Mouse (Mus musculus) mouse embryonic stem cell (cell line): ENCODE data around the gene Abcc6.
"Not testable (repeated sequence)": the region's sequence is repeated elsewhere in the genome, so short reads cannot be mapped to it uniquely, and the experiment has no call there.

Experiments
- in situ Hi-C, 2 experiments: fragments of 300-500 bp; cut with MboI; formaldehyde crosslinking; loops; 1 replicate in 1 of 2; 3 replicates in 1 of 2; pipeline ENCODE4 v1.14.3; 2019 to 2020; ENCODE audit warnings: low sequenced_read_pairs in 2 of 2, low pct_unique_long_range_greater_than_20kb in 1 of 2, mixed read lengths in 1 of 2; ENCODE audit not compliant: unreplicated experiment in 1 of 2

Gene Abcc6

DNA sequence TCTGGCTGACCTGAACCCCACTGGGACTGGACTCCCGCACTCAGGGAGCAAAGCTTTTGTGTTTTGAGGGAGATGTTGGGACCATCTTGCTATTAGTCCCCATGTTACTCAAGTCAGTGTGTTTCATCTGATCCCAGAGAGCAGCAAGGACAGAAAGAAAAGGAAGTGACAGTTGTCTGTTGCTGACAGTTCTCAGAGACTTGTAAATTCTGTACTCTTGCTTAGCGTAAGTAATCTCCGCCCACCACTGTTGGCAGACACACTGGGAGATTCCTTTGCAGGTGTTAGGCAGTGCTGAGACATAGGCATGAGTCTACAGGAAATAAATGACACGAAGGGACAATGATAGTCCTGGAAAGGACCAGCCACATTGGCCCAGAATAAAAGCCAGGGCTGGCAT is 73.5 kb downstream of the Abcc6 start:
- in situ Hi-C loops, result no loop called here

DNA sequence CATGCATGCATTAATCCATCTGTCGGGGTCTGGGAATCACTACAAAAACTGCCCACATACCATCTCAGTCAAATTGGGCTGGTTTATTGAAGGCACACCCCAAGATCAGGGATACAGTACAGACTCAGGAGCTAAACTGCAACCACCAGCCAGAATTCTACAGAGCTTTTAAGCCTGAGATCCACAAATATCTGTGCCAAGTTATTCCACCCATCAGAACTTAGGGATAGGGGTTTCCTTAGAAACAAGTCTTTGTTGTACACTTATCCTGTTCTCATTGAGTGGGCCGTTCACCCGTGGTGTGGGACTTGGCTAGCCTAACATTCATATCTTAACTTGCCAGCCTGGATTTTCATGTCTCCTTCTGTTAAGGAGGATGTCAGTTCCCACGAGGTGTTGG is 81.0 kb downstream of the Abcc6 start:
- in situ Hi-C loops, result no loop called here

DNA sequence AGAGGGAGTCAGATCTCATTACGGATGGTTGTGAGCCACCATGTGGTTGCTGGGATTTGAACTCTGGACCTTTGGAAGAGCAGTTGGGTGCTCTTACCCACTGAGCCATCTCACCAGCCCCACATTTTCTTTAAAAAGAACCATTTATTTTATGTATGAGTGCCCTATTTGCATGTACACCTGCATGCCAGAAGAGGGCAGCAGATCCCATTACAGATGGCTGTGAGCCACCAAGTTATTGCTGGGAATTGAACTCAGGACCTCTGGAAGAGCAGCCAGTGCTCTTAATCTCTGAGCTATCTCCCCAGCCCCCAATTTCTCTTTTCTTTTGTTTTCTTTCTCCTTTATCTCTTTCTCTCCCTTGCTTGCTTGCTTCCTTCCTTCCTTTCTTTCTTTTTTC is 86.8 kb downstream of the Abcc6 start:
- in situ Hi-C loops, result loop anchor here (5.0 kb wide), 2 partner anchors 54 to 69 kb away; no protein-coding TSS in a partner anchor

DNA sequence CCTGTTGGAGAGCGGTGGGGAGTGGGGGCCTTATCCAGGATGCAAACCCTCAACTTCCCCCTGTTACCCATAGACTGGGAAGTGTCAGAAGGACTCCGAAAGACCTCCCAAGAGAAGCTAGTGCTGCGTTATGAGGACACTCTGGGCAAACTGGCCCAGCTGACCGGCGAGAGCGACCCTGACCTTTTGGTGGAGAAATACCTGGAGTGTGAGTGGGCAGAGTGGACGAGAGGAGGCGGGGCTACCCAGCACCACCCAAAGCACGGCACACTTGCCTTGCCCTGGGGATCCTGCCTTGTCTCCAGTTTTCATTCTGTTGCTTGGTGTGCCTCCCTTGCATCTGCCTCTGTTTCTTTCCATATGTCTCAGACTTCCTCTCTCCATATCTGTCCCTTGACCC is 88.1 kb downstream of the Abcc6 start:
- in situ Hi-C loops, result loop anchor here (5.0 kb wide), 2 partner anchors 55 to 70 kb away; no protein-coding TSS in a partner anchor

DNA sequence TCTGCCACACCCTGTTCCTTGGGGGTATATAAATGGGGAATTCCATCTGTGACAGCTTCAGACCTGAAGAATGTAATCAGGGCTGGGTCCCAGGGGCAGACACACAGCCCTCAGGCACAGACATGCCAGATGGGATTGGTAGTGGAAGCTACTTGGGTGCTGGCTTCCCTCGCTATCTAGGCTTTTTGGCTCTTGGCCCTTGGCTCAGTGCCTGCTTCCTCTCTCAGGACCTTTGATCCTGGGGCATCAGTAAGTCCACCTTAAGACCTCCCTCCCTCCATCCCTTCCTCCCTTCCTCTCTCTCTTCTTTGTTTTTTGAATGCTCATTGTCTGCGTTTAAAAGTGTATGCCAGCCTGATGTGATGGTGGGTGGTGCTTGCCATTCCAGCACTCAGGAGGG is 90.3 kb downstream of the Abcc6 start:
- in situ Hi-C loops, result loop anchor here (5.0 kb wide), 2 partner anchors 57 to 72 kb away; no protein-coding TSS in a partner anchor

DNA sequence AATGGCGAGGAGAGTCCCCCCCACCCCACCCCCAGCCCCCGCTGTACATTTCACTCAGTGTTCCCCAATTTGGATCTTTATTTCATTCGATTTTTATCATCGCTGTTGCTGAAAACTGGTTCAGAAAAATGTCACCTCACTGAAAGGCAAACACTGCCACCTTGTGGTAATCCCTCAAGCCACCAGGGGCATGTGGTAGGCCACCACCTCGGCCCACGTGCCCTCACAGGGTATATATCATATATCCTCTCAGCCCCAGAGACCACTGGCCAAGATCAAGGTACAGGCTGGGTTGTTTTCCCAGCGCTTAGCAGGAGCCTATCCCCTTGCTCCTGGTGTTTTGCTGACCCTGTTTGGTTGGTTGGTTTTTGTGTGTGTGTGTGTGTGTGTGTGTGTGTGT is 95.0 kb downstream of the Abcc6 start:
- in situ Hi-C loops, result no loop called here

DNA sequence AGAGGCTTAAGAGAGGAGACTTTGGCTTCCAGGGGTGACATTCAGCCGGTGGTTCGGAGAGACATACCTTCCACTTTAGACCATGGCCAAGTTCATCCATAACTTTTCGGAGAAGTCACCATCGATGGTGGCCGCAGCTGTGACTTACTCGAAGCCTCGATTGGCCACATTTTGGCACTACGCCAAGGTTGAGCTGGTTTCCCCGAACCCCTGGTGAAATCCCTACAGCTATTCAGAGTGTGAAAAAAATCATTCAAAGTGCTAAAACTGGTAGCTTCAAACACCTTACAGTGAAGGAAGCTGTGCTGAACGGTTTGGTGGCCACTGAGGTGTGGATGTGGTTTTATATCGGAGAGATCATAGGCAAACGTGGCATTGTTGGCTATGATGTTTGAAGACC is 96.3 kb downstream of the Abcc6 start:
- in situ Hi-C loops, result not testable (repeated sequence)

DNA sequence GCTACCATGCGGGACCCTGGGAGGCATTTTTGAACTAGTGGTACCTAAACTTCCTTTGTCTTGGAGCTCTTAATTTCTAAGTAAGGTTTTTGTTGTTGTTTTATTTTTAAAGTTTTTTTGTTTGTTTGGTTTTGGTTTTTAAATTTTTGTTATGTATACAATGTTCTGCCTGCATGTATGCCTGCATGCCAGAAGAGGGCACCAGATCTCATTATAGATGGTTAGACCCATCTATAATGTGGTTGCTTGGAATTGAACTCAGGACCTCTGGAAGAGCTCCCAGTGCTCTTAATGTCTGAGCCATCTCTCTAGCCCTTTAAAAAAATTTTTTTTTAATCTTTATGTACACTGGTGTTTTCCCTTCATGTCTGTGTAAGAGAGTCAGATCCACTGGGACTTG is 100.4 kb downstream of the Abcc6 start:
- in situ Hi-C loops, result loop anchor here in 1 of 2 experiments (10.0 kb wide), 1 partner anchor 195 kb away; no protein-coding TSS in a partner anchor

DNA sequence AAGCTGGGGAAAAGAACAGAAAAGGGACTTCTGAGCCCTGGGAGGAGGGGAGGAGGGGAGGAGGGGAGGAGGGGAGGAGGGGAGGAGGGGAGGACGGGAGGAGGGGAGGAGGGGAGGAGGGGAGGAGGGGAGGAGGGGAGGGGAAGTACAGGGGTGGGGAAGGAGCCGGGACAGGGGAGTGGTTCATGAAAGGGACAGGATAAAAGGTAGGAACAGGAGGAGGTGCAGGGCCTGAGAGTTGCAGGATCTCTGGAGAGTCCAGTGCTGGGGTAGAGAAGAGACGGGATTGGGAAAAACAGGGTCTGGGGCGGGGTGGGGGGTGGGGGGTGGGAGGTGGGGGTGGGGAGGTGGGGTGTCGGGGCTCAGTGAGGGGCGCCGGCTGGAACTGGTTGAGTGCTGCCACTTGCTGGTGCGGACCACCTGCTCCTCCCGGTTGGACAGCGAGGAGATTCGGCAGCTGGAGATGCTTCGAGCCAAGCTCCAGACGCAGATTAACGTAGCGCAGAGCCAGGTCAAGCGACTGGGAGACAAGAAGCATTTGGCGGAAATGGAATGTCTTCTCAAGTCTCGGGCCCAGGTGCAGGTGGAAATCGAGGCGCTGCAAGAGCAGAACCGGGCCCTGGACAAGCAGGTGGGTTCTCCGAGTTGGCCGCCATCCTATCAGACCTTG is 101.3 kb downstream of the Abcc6 start:
- in situ Hi-C loops, result loop anchor here in 1 of 2 experiments (10.0 kb wide), 1 partner anchor 194 kb away; no protein-coding TSS in a partner anchor

DNA sequence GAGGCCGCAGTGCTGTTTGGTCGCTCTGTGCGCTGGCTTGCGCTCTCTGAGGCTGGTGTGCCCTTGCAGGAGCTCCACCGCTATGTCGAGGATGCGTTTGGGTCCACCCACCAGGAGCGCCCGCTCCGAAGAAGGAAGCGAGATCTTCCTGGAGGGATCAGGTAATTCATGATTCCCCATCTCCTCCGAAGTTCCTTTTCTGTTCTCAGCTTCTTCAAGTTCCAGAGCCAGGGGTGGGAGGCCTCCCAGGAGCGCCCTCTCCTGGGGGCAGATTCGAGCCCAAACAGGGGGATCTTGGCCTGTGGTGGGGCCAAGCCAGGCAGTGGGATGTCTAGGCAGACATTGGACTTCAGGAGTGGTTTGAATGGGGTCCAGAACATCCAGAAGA is 105.7 kb downstream of the Abcc6 start:
- in situ Hi-C loops, result loop anchor here in 1 of 2 experiments (10.0 kb wide), 1 partner anchor 190 kb away; no protein-coding TSS in a partner anchor

DNA sequence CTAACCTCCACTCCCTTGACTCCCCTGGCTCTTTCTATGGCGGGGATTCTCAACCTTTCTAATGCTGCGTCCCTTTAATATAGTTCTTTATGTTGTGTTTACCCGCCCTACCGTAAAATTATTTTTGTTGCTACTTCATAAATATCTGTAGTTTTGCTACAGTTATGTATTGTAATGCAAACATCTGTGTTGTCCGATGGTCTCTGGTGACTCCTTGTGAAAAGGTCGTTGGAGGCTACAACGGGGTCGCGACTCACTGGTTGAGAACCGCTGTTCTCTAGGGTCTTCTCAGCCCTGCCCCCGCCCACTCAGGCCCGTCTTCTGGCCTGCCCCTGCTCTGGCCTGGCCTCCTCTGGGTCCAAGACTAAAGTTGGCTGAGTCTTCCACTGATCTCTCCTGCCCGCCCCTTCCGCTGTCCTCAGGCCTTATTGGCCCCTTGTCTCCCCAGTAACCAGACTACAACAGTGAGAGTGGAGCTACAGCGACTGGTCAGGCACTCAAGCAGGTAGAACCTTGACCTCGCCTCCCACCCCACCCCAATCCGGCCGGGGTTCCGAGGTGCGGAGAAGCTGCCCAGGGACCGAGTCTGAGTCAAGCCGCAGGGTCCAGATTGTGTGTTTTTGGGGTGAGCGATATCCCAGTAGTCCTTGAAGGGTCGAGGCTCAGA is 106.2 kb downstream of the Abcc6 start, which contains the start of gene Ccdc114:
Gene Ccdc114, plus strand, starts transcription at position 311 of the 667 bp plus-strand sequence.
- in situ Hi-C loops, result loop anchor here in 1 of 2 experiments (10.0 kb wide), 1 partner anchor 189 kb away; no protein-coding TSS in a partner anchor

DNA sequence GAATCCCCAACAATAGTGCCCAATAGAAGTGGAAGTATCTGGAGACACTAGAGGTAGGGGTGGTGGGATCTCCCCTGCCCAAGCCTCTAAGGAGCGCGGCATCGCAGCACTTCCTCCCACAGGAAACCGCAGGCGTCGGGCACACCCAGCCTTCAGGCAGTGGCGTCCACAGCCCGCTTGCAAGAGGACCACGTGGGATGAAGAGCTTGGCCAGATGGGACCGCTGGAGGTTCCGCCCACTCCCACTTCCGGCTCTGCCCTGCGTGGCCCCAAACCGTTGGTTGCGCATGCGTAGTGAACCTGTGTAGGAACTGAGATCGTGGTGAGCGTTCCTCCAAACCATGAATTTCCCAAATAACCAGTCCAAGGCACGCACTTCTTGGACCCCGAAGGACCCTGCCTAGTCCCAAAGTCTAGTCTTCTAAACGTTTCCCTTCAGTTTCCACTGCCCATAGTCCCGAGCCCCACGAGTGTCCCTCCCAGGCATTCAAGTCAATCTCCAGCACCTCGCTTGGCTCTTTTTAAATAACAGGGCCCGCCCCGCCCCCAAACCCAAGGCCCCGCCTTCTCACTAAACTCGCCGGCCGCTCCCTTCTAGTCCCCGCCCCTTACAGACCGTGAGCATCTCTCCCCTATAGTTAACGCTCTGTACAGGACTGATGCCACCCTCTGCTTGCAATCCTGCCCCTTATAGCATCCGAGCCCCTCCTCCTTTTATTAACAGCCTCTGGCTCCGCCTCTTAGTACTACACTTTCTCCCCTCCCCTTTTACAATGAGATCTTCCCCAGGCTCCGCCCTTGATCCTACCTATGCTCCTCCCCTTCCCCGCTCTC is 107.0 kb downstream of the Abcc6 start:
- in situ Hi-C loops, result loop anchor here in 1 of 2 experiments (10.0 kb wide), 1 partner anchor 188 kb away; no protein-coding TSS in a partner anchor

DNA sequence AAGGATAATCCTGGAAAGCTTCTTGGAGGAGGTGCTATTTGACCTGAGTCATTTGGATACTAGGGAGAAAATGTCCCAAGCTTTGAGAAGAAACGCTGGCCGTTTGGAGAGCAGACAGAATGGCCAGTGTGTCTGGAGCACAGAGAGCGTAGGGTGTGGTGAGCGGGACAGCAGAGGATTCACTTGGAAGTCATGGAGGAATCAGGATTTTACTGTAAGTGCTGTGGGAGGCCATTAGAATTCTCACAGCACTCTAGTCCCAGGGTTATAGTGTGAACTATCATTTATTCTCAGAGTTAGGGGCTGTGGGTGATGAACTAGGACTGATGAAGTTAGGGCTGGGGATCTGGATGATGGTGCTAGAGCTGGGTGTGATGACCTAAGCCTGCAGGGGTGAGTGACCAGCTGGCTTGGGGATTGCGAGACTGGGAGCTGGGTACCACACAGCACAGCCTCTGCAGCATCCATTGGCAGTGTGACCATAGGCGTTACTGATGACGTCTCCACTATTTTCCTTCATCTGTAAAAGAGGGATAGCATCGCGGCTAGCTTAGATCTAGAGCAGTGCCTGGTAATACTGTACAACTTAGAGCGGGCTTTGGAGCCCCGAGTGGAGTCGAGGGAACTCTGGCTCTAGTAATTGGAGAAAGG is 108.0 kb downstream of the Abcc6 start:
- in situ Hi-C loops, result loop anchor here in 1 of 2 experiments (10.0 kb wide), 1 partner anchor 187 kb away; no protein-coding TSS in a partner anchor

DNA sequence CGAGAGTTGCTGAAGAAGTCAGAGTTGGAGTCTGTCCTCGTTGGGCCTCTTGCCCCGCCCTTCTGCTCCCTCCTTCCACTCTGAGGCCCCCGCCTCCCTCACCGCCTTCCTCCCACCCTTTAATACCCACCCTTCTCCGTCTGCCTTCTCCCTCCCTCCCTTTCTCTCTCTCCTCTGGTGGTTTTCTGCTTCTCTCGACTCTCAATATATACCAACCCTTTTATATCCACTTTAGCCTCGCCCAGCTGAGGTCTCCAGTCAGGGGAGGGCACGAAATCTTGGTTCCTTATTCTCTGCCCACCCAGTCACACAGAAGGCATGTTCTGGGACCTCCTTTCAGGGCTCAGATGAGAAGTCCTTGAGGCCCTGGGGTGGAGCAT is 108.9 kb downstream of the Abcc6 start, which contains the start of gene Emp3:
Gene Emp3, minus strand, starts transcription at position 163 of the 380 bp plus-strand sequence.
- in situ Hi-C loops, result loop anchor here in 1 of 2 experiments (10.0 kb wide), 1 partner anchor 186 kb away; no protein-coding TSS in a partner anchor

DNA sequence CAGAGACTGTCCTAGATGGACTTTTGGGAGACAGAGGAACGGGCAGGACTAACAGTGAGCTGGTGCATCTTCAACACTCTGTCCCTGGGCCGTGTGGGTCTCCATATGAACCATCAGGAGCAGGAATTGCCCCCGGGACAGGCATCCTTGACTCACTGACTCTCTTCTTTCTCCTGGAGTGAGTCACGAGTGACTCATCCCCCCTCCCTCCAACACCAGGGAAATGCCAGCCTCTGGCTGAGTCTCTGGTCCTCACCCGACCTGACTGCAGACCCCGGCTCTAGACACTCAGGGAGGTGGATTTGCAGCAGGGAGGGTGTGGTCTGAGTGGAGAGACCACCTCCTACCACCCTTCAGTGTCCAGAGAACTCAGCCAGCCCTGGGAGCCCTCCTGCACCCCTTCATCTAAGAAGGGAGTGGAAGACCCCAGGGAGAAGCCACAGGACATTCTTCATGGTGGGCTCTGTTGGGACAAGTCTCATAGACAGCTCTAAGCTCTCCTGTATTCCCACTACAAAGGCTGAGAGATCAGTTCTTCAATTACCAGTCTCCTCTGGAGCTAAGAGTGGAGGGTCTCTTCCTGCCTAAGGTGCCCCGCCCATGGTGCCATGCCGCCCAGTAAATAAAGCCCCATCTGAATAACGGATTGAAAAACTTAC is 109.4 kb downstream of the Abcc6 start:
- in situ Hi-C loops, result loop anchor here in 1 of 2 experiments (10.0 kb wide), 1 partner anchor 186 kb away; no protein-coding TSS in a partner anchor

DNA sequence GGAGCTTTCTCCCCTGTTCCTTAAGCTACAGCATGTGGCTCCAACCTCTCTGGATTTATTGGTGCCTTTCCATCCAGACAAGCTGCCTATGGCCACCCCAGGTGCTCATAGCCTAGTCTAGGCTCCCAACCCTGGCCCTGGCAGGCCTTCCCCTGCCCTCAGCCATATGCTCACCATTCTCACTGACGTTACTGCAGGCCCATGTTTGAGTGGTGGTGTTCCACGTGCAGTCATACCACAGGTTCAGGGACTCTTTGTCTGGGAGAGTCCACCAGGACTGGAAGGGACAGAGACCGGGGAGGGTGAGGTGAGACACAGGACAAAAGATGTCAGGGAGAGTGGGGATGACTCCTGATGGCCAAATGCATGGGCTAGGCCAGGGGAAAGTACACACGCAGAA is 110.3 kb downstream of the Abcc6 start:
- in situ Hi-C loops, result loop anchor here in 1 of 2 experiments (10.0 kb wide), 1 partner anchor 185 kb away; no protein-coding TSS in a partner anchor

DNA sequence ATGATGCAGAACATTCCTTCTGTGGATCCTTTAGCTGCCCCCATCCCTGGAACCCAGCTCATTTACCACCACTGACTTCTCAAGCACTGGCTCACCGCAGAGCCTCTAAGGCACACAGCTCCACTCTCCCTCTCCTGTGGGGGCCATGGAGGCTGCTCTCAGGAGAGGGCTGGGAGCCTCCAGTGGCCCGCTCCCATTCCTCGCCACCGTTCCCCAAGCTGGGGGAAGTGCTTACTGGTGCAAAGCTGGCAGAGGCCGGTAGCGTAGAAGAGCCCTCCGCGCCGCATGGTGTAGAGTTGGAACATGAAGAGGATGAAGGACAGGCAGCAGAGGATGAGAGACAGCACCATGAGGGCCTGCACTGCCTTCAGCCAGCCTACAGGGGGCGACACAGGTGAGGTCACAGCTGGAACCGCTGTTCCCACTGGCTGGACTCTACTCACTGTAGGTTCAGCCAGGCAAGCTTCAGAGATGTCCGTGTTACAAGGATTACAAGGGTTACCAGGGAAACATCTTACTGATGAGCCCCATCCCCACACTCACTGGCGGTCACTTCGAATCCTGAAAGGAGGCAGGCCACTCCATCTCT is 110.9 kb downstream of the Abcc6 start:
- in situ Hi-C loops, result no loop called here
